Mouse (Mus musculus): ENCODE data around the gene Zbtb16. TPM values are rescaled to one million over a fixed set of nuclear protein-coding genes. Genes with fewer than 3 reads are reported as not detected.
A peak's percentile ranks its signal among the peaks of the same experiment; 100 is the strongest.

Zbtb16 gene
- polyA plus RNA-seq, 1 experiment from 2014 or later = 5.4 TPM

GRCm38 (mm10) chr9:48801322-48801721 is 34.7 kb downstream of the Zbtb16 start:
- H3K4me1 ChIP-seq (ENCODE audit: control insufficient read depth, insufficient read depth, low read length) = peaks cover 4% of the 10 kb centered on the region
- H3K4me3 ChIP-seq (ENCODE audit: low read depth, low read length) = no peak overlapping the region
- ATAC-seq = no peak
- H3K36me3 ChIP-seq (ENCODE audit: control insufficient read depth, insufficient read depth, low read length) = no peaks in the 10 kb centered on the region
- no peak overlapping the region for H3K27ac ChIP-seq (ENCODE audit: low read length)
- no peaks in the 10 kb centered on the region for H3K9me3 ChIP-seq (replicated peaks; ENCODE audit: control insufficient read depth, low read length, poor library complexity, severe bottlenecking)
- WGBS = 80% methylated on average over 5 of the region's 5 CpGs
- no peak overlapping the region for H3K4me2 ChIP-seq (ENCODE audit: low read length)
- H3K9ac ChIP-seq (ENCODE audit: low read depth, low read length) = no peak overlapping the region
- no peaks in the 10 kb centered on the region for H3K27me3 ChIP-seq (ENCODE audit: control insufficient read depth, insufficient read depth, low read depth, low read length)

GRCm38 (mm10) chr9:48800627-48801026 is 35.4 kb downstream of the Zbtb16 start:
- Histone ChIP-seq H3K4me1 (ENCODE audit: control insufficient read depth, insufficient read depth, low read length) (peaks cover 10% of the 10 kb centered on the region), H3K9ac (ENCODE audit: low read depth, low read length) (no peak overlapping the region), H3K27me3 (ENCODE audit: control insufficient read depth, insufficient read depth, low read depth, low read length) (no peaks in the 10 kb centered on the region), H3K36me3 (ENCODE audit: control insufficient read depth, insufficient read depth, low read length) (no peaks in the 10 kb centered on the region), H3K9me3 (replicated peaks; ENCODE audit: control insufficient read depth, low read length, poor library complexity, severe bottlenecking) (no peaks in the 10 kb centered on the region), H3K4me3 (ENCODE audit: low read depth, low read length) (no peak overlapping the region), H3K4me2 (ENCODE audit: low read length) (no peak overlapping the region), H3K27ac (ENCODE audit: low read length) (no peak overlapping the region)
- 66% methylated on average over 8 of the region's 8 CpGs for WGBS
- ATAC-seq = no peak

- Histone ChIP-seq H3K4me2 (ENCODE audit: low read length) (no peak overlapping the region), H3K36me3 (ENCODE audit: control insufficient read depth, insufficient read depth, low read length) (no peaks in the 10 kb centered on the region), H3K27me3 (ENCODE audit: control insufficient read depth, insufficient read depth, low read depth, low read length) (no peaks in the 10 kb centered on the region), H3K4me3 (ENCODE audit: low read depth, low read length) (no peak overlapping the region), H3K27ac (ENCODE audit: low read length) (no peak overlapping the region), H3K9ac (ENCODE audit: low read depth, low read length) (no peak overlapping the region), H3K9me3 (replicated peaks; ENCODE audit: control insufficient read depth, low read length, poor library complexity, severe bottlenecking) (no peaks in the 10 kb centered on the region), H3K4me1 (ENCODE audit: control insufficient read depth, insufficient read depth, low read length) (peaks cover 17% of the 10 kb centered on the region)
- no peak for ATAC-seq
- 78% methylated on average over 6 of the region's 6 CpGs for WGBS
Measured at GRCm38 (mm10) chr9:48798044-48798443, 38.0 kb downstream of the Zbtb16 start.

DNA sequence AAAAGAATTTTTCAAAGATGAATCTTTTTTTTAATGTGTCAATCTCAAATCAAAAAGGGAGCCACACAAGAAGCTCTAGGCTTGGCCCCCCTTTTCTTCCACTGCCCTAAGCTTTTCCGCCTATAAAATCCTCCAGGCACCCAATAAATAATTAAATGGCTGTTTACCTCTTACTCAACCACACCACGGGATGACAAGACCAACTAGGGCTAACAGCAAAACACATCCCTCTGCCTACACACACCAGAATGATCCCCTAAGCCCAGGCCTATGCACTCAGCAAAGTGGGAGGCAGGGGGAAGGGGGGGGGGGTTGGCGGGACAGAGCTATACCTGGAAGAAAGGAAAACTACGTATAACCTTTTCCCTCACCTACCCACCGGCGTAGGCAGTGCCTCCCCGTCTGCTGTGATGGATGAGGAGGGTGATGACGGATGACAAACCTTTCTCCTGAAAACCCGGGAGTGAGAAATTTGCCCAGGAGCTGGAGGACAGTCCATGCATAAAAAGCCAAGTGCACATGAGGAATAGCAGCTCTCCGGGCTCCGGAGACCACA is 39.7 kb downstream of the Zbtb16 start:
- peak overlapping the region; percentile 25 for H3K4me2 ChIP-seq (ENCODE audit: low read length)
- no peak overlapping the region for H3K27ac ChIP-seq (ENCODE audit: low read length)
- ATAC-seq = no peak
- peaks cover 17% of the 10 kb centered on the region for H3K4me1 ChIP-seq (ENCODE audit: control insufficient read depth, insufficient read depth, low read length)
- no peaks in the 10 kb centered on the region for H3K27me3 ChIP-seq (ENCODE audit: control insufficient read depth, insufficient read depth, low read depth, low read length)
- H3K9ac ChIP-seq (ENCODE audit: low read depth, low read length) = 0 out of 2 replicates have a peak overlapping the region, but pooled peaks have one; percentile 12
- 43% methylated on average over 11 of the region's 11 CpGs for WGBS
- no peak overlapping the region for H3K4me3 ChIP-seq (ENCODE audit: low read depth, low read length)
- no peaks in the 10 kb centered on the region for H3K36me3 ChIP-seq (ENCODE audit: control insufficient read depth, insufficient read depth, low read length)
- H3K9me3 ChIP-seq (replicated peaks; ENCODE audit: control insufficient read depth, low read length, poor library complexity, severe bottlenecking) = no peaks in the 10 kb centered on the region

DNA sequence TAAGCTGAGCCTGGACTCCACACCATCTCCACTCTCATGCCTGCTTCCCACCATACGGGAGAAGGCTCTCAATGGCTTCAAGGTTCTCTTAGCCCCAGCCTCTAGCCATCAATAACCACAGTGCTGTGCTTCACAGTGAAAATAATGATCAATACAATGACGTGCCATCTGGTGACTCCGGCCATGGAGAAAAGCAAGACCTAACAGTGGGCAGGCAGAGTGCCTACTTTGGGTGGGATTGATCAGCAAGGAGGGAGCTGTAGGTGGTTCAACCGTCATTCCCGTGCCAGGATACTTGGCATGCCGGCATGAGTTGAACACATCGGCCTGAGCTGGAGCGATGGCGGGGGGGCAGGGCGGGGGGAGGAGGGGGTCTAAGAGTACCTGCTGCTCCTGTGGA is 40.3 kb downstream of the Zbtb16 start:
- no peak overlapping the region for H3K27ac ChIP-seq (ENCODE audit: low read length)
- no peaks in the 10 kb centered on the region for H3K9me3 ChIP-seq (replicated peaks; ENCODE audit: control insufficient read depth, low read length, poor library complexity, severe bottlenecking)
- ATAC-seq = 0 out of 2 replicates have a peak, but pooled peaks have one; percentile 23
- H3K9ac ChIP-seq (ENCODE audit: low read depth, low read length) = no peak overlapping the region
- H3K4me3 ChIP-seq (ENCODE audit: low read depth, low read length) = no peak overlapping the region
- peak overlapping the region; percentile 25; the same call in 1 of the 2 replicates for H3K4me2 ChIP-seq (ENCODE audit: low read length)
- H3K27me3 ChIP-seq (ENCODE audit: control insufficient read depth, insufficient read depth, low read depth, low read length) = no peaks in the 10 kb centered on the region
- H3K4me1 ChIP-seq (ENCODE audit: control insufficient read depth, insufficient read depth, low read length) = peaks cover 17% of the 10 kb centered on the region
- no peaks in the 10 kb centered on the region for H3K36me3 ChIP-seq (ENCODE audit: control insufficient read depth, insufficient read depth, low read length)
- 21% methylated on average over 10 of the region's 10 CpGs for WGBS

DNA sequence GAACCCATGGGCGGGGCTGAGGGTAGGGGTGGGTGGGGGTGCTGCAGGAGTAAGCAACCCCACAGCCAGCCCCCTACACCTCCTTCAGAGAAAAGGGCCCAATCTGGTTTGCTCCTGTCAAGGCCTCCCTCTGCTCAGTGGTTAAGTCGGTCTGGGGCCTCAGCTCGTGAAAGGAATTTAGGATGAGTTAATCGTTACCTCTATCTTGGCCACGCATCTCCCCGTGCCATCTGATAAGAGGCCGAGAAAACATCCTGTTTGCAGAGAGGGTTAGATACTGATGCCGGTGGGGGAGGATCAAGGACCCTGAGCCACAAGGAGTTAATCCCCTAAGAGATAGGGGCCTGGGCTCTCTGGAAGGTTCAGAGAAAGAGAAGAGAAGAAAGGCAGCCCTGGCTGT is 40.9 kb downstream of the Zbtb16 start:
- Histone ChIP-seq H3K4me1 (ENCODE audit: control insufficient read depth, insufficient read depth, low read length) (peaks cover 17% of the 10 kb centered on the region), H3K4me3 (ENCODE audit: low read depth, low read length) (no peak overlapping the region), H3K27ac (ENCODE audit: low read length) (no peak overlapping the region), H3K36me3 (ENCODE audit: control insufficient read depth, insufficient read depth, low read length) (no peaks in the 10 kb centered on the region), H3K27me3 (ENCODE audit: control insufficient read depth, insufficient read depth, low read depth, low read length) (no peaks in the 10 kb centered on the region), H3K4me2 (ENCODE audit: low read length) (no peak overlapping the region), H3K9me3 (replicated peaks; ENCODE audit: control insufficient read depth, low read length, poor library complexity, severe bottlenecking) (no peaks in the 10 kb centered on the region), H3K9ac (ENCODE audit: low read depth, low read length) (no peak overlapping the region)
- ATAC-seq = no peak
- 10% methylated on average over 8 of the region's 8 CpGs for WGBS

GRCm38 (mm10) chr9:48794463-48794862 is 41.6 kb downstream of the Zbtb16 start:
- no peaks in the 10 kb centered on the region for H3K9me3 ChIP-seq (replicated peaks; ENCODE audit: control insufficient read depth, low read length, poor library complexity, severe bottlenecking)
- H3K36me3 ChIP-seq (ENCODE audit: control insufficient read depth, insufficient read depth, low read length) = no peaks in the 10 kb centered on the region
- no peak overlapping the region for H3K27ac ChIP-seq (ENCODE audit: low read length)
- H3K9ac ChIP-seq (ENCODE audit: low read depth, low read length) = no peak overlapping the region
- H3K4me1 ChIP-seq (ENCODE audit: control insufficient read depth, insufficient read depth, low read length) = peaks cover 17% of the 10 kb centered on the region
- no peak overlapping the region for H3K4me2 ChIP-seq (ENCODE audit: low read length)
- no peaks in the 10 kb centered on the region for H3K27me3 ChIP-seq (ENCODE audit: control insufficient read depth, insufficient read depth, low read depth, low read length)
- no peak for ATAC-seq
- 68% methylated on average over 2 of the region's 2 CpGs for WGBS
- H3K4me3 ChIP-seq (ENCODE audit: low read depth, low read length) = no peak overlapping the region

DNA sequence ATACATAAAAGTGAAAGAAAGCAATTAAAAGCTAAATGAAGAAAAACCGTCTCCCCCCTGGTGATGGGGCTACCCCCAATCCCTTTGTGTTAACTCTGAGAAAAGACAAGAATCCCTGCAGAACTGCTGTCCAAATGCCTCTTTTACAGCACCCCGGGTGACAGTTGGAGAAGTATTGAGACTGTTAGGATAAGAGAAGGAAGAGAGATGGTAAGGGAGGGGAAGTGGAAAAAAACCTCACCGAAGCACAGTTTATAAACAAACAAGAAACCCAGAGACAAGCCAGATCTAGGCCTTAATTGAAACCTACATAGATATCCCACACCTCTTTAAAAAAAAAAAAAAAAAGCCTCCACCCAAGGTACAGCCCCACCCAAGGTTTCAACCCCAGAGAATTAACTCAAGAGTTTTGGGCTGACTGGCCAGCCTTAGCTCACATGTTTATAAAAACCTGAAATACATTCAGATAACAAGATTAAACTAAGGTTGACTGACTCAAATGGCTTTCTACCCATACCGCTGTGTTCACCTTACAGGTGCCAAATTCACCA is 42.3 kb downstream of the Zbtb16 start:
- WGBS = 42% methylated on average over 4 of the region's 4 CpGs
- no peaks in the 10 kb centered on the region for H3K9me3 ChIP-seq (replicated peaks; ENCODE audit: control insufficient read depth, low read length, poor library complexity, severe bottlenecking)
- no peaks in the 10 kb centered on the region for H3K36me3 ChIP-seq (ENCODE audit: control insufficient read depth, insufficient read depth, low read length)
- H3K27ac ChIP-seq (ENCODE audit: low read length) = no peak overlapping the region
- H3K9ac ChIP-seq (ENCODE audit: low read depth, low read length) = no peak overlapping the region
- H3K4me1 ChIP-seq (ENCODE audit: control insufficient read depth, insufficient read depth, low read length) = peaks cover 17% of the 10 kb centered on the region
- H3K4me2 ChIP-seq (ENCODE audit: low read length) = no peak overlapping the region
- ATAC-seq = no peak
- no peak overlapping the region for H3K4me3 ChIP-seq (ENCODE audit: low read depth, low read length)
- no peaks in the 10 kb centered on the region for H3K27me3 ChIP-seq (ENCODE audit: control insufficient read depth, insufficient read depth, low read depth, low read length)

GRCm38 (mm10) chr9:48790575-48790974 is 45.4 kb downstream of the Zbtb16 start:
- ATAC-seq = no peak
- WGBS = 67% methylated on average over 10 of the region's 10 CpGs
- no peak overlapping the region for H3K27ac ChIP-seq (ENCODE audit: low read length)

More at GRCm38 (mm10) chr9:48790575-48790974, 45.4 kb downstream of the Zbtb16 start:
- Histone ChIP-seq H3K27me3 (ENCODE audit: control insufficient read depth, insufficient read depth, low read depth, low read length) (no peaks in the 10 kb centered on the region), H3K4me2 (ENCODE audit: low read length) (no peak overlapping the region), H3K9ac (ENCODE audit: low read depth, low read length) (no peak overlapping the region), H3K4me1 (ENCODE audit: control insufficient read depth, insufficient read depth, low read length) (peaks cover 14% of the 10 kb centered on the region), H3K9me3 (replicated peaks; ENCODE audit: control insufficient read depth, low read length, poor library complexity, severe bottlenecking) (no peaks in the 10 kb centered on the region), H3K36me3 (ENCODE audit: control insufficient read depth, insufficient read depth, low read length) (no peaks in the 10 kb centered on the region), H3K4me3 (ENCODE audit: low read depth, low read length) (no peak overlapping the region)
